Mouse (Mus musculus): ENCODE data around the gene Trabd.

The Trabd gene

DNA sequence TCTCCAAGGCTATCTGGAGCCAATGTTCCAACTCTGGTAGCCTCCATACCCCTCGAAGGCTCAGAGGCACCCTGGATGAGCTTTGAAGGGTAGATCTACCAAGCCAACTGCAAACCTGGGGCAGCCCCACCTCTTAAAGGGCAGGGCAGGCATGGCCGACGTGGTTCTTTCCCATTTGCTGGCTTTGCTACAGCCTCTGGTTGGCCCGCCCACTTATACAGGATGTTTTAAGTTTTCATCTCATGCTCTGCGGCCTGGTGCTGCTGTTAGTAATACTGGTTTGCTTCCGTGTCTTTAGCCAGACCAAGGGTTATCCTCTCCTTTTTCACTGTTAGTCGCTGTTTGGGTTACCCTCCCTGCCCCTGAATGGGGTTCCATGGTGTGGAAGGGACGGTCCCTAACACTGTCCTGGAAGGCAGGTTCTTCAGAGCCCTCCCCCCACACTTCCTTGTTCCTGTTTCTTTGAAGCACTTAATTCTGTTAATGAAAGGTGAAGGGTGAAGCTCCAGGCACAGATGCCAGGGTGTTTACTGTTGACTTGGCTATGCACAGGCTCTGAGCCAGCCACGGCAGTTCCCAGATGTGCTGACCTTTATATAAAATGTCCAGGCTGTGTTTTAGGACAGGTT lies 3.4 kb downstream of the Trabd start:
- DNase-seq: peak; percentile 82

DNA sequence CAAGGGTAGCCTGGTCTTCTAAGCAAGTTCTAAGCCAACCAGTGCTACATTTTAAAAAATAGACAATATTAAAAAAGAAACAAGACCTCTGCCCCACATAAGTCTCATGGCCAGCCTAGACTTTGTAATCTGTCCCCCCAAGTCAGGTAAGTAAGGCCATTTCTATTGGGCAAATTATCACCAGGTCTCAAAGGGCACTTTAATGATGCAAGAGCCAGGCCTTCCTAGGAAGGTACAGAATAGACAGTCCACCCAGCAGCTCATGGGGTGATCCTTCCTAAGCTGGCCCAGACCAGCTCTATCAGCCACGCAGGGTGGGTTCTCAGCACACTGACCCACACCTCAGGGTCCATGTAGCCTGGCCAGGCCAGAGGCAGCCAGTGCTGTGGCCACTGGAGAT lies 9.0 kb downstream of the Trabd start:
- no peak for DNase-seq

DNA sequence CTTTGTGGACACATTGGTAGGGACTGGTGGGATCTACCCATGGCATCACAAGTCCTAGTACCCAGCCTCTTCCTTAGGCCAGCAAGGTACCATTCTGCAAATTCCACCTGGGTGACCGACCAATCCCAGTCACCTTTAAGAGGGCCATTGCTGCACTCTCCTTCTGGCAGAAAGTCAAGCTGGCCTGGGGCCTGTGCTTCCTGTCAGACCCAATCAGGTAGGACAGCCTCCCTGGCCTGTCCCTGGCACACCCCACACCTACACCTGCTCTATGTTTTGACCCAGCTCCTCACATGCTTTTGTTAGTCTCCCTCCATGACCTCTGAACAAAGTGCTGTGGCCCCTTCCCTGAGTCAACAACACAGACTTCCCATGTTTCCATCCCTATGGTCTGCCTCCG lies 9.9 kb downstream of the Trabd start:
- no peak for DNase-seq

GRCm38 (mm10) chr15:89088607-89089247 lies 13.8 kb downstream of the Trabd start, which contains the start of gene Selenoo:
Gene Selenoo (plus strand): TSS chr15:89089084.
- peak; percentile 92 for DNase-seq

GRCm38 (mm10) chr15:89089248-89090051 lies 14.5 kb downstream of the Trabd start:
- peak; percentile 59 for DNase-seq

GRCm38 (mm10) chr15:89090662-89091061 lies 15.7 kb downstream of the Trabd start:
- DNase-seq: no peak

DNA sequence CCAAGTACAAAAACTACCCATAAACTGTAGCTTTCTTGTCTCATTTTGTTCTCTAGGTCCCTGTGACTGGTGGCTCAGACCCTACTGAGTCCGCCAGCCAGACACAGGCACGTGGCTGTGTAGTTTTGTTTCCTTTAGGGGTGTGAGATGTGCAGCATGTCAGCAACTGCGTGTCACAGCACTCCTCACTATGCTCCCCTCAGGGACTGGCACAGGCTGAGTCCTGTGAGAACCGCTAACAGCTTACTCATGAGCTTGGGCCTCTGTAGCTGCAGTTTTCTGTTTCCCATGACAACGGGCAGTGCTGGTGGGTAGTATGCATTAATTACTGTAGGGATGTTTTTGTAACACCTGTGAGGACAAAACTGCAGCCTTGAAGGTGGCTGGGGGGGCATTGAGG lies 17.3 kb downstream of the Trabd start:
- no peak for DNase-seq

DNA sequence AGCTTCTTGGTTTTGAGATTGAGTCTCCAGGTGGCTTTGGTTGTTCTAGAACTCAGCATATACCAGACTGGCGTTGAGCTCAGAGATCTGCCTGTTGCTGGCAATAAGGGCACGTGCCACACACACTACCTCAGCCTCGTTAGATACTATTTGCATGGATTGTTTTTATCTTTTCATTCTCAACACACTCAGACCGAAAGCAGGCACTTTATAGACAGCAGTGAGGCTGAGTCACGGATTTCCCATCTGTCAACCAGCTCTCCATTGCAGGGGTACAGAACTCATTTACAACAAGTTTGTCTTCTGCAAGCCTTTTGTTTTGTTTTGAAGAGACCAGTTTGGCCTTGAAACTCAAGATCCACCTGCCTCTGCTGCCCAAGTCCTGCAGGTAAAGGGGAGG lies 22.5 kb downstream of the Trabd start:
- DNase-seq: no peak

- no peak for DNase-seq
Observed at GRCm38 (mm10) chr15:89098616-89099015, 23.7 kb downstream of the Trabd start.

- DNase-seq: no peak
Observed at GRCm38 (mm10) chr15:89100823-89101222, 25.9 kb downstream of the Trabd start.

DNA sequence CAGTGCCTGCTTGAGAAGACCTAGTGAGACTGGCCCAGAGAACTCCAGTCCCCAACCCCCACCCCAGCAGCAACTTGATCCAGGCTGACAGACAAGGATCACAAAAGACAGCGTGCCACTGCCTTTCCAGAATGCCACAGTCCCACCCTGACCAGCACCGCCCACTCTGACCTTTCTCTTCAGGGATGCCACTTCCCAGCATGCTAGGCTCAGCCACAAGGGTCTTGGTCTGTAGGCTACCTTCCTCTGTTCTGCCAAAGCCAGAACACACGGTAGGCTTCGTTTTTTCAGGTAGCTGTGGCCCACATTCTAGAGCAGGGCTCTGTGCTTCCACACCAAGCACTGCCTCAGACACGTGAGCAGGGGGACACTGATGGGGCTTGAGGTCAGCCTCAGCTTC lies 27.7 kb downstream of the Trabd start:
- DNase-seq: no peak

- DNase-seq: no peak
Observed at GRCm38 (mm10) chr15:89103921-89104320, 29.0 kb downstream of the Trabd start.

DNA sequence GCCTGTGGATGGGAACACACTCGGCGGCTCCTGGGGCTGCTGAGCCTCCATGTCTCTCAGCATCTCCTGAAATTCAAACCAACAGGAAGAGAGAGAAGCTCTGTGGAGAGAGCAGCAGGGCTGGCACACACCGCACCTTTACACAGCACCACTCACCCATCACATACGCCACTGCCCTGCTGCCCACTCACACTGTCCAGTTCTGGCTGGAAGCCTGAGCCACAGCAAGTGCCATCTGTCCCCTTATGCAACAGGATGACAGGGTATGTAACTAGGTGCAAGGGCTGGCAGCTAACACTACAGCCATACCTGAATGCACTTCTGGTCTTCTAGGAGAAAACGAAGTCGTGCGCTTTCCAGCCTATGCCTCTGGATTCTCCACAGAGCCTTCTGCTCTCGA lies 29.5 kb downstream of the Trabd start:
- DNase-seq: no peak

DNA sequence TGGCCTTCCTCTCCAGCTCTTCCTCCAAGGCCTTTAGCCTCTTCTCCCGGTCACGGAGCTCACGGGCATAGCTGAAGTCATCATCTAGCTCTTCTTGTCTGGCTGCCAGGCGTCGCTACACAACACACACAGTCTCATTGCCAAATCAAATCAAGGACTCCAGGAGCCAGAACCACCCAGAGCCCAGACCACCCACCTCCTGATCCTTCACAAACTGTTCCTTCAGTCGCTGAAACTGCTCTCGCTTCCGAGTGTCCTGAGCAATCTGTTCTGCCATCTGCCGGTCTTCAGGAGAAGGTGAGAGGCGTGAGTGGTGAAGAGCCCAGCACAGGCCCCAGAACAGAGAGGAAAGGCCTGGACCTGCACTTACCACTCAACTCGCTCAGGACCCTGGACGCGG lies 31.1 kb downstream of the Trabd start:
- no peak for DNase-seq

- DNase-seq: no peak
Observed at GRCm38 (mm10) chr15:89106976-89107375, 32.1 kb downstream of the Trabd start.

DNA sequence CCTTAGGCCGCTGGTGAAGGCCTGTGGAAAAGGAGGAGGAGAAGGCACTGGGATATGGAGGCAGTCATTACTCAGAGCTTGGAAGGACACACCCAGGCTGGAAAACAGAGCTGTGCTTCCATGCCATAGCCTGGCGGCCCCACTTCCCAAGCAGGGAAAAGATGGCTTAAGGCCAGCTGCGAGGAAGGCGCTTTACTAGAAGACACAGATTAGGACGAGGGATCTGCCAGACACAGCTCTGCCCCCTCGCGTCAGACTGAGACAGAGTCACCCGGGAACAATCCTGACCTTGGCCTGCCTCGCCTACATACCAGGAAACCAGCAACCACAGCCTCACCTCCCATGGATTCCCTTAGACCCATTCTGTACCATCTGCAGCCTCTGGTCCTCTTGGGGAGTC lies 35.2 kb downstream of the Trabd start:
- no peak for DNase-seq

DNA sequence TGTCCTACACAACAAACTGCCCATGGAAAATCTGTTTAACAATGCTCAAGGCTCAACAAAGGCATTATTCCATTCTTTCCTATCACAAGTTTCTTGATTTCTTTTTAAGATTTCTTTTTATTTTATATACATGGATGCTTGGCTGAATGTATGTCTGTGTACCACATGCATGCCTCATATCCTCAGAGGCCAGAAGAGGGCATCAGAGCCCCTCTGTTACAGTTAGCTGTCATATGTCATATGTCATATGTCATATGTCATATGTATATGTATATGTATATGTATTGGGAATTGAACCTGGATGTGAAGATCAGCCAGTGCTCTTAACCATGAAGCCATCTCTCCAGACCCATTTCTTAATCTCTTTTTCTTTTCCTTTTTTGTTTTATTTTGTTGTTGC lies 43.1 kb downstream of the Trabd start:
- DNase-seq: no peak

- DNase-seq: peak; percentile 98
Observed at GRCm38 (mm10) chr15:89122649-89123366, 47.9 kb downstream of the Trabd start, which contains the start of gene Tubgcp6. Gene Tubgcp6 (minus strand): TSS chr15:89123112.

- DNase-seq: no peak
Observed at GRCm38 (mm10) chr15:89123595-89123994, 48.7 kb downstream of the Trabd start.

DNA sequence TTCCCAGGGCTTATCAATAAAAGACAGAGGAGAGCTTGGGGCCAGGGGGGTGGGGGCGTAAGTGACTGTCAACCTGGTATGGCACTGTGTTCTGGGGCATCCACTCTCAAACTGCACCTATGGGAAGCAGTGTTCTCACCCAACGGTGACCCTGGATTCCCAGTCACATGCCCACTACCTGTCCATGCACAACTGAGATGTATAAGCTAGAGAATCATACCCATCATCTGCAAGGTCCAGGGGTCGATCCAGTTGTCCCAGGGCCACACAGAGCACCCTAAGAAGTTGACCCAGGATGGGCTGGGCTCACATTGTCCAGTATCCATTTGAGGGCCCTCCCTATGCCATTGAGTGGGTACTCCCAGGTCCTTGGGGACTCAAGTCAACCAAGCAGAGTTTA lies 49.4 kb downstream of the Trabd start:
- no peak for DNase-seq

- DNase-seq: no peak
Observed at GRCm38 (mm10) chr15:89125351-89125750, 50.4 kb downstream of the Trabd start.

DNA sequence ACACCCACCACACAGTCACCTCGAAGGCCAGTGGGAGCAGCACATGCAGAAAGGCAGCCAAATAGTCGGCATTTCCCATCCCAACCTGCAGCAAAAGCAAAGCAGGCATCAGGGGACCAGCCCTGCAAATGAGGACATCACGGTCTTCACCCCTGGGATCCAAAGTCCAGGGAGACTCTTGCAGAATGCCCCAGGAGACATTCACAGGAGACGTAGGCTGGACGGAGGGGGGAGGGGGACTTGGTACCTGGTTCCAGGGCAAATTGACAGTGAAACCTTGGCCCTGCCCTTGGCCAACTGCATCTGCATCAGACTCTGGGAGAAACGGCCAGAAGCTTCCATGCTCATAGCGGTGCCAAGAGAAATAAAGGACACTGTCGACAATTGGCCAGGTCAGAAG lies 51.7 kb downstream of the Trabd start:
- DNase-seq: no peak

- no peak for DNase-seq
Observed at GRCm38 (mm10) chr15:89127364-89127940, 52.5 kb downstream of the Trabd start.

All from kidney, adult 18-20 months (tissue).